Mouse (Mus musculus): ENCODE measurements around the gene E2f2.

E2f2 gene

DNA sequence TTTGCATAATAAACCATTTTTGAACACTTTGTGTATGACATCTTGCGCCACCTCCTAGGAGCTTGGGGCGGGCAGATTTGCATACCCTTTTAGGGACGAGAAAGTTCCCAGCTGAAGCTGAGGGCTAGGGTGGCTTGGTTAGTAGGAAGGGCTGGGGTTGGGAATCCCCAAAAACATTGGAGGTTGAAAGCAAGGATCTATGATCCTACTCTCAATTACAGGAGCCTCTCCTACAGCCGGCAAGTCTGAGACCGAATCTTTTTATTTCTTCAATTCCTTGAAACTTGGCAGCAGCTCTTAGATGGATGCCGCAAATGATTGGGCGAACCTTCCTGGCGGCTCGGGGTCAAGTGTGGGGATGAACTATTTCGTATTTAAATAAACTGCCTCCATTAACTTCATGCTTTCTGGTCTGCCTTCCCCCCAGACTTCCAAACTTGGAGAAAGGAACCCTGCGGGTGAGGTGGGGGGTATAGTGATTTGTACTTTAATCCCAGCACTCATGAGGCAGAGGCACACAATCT, 26.8 kb upstream of the E2f2 start:
- peak in 1 of 2 experiments; percentile 16 for DNase-seq

DNA sequence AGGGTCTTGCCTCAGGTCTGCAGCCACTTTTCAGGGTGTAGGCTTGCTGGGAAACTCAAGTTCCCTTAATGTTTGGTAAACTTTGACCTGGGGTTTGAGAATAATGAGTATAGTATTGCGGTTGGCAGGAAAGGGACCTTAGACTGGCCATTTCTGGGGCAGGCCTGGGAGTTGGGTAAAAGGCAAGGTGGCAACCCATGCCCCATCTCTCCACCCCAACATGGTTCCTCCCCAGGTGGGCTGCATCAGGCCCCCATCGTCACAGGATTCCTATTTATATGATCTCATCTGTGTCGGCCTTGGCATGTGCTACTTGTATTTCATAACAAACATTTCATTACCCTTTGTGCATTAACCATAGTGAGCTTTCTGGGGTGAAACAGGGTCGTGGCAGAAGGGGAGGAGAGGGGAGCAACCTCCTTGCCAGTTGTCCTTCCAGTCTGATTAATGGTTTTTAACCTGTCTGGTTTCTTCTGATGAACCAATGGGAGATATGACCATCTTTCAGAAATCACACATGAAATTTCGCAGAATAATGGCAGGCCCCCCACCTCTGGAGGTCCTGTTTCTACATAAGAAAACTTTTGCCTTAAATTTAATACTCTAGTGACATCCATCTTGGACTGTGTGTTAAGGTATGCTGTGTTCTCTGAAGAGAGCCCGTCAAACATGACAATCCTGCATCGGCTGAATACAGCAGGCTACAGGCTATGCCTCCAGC, 26.0 kb upstream of the E2f2 start:
- peak in 1 of 2 experiments; percentile 37 for DNase-seq

DNA sequence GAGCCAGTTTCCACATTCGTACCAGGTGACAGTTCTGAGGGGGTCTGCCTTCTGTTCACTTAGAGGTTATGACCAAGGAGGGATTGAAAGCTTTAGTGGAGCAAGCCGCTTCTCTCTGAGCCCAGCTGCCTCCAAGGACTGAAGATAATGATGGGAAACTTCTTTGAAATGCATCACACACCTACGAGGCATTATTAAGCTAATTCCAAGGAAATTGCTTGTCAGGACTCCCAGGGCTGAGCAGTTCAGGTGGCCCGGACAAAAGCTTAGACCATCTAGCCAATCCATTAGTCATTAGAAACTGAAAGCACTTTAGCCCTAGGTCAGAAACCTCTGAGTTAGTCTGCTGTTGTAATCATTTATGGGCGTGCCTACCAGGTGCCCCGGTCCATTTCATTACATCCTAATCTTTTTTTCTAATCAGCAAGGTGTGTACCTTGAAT, 25.5 kb upstream of the E2f2 start:
- peak; percentile 45 to 82 for DNase-seq

DNA sequence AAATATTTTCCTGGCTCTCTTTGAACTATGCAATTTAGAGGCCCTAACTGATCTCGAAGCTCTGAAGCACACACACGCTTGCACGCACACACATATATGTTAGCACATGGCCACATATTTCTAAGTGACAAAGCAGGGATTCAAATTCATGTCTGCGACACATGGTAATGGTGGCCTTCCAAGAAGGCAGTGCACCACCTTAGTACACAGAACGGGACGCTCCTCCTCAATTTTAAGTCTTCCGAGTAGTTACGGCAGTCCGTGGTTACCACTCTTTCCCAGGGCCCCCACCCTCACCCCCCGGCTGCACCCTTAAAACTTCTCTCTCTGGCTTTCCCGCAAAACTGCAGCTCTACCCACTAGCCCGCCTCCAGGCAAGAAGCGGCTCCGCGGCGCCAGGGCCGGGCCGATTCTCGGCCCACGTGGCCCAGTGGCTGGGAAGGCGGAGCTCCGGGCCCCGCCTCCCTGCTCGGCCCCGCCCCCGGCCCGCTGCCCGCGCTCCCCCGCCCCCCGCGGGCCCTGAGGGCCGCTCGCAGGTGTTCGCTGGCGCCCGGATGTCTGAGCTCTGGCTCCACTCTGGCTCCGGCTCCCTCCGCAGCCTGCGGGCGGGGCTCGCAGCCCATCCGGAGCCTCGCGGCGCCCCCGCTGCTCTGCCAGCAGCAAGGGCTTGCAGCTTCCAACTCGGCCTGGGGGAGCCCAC, 24.6 kb upstream of the E2f2 start:
- DNase-seq = peak; percentile 93 to 94

DNA sequence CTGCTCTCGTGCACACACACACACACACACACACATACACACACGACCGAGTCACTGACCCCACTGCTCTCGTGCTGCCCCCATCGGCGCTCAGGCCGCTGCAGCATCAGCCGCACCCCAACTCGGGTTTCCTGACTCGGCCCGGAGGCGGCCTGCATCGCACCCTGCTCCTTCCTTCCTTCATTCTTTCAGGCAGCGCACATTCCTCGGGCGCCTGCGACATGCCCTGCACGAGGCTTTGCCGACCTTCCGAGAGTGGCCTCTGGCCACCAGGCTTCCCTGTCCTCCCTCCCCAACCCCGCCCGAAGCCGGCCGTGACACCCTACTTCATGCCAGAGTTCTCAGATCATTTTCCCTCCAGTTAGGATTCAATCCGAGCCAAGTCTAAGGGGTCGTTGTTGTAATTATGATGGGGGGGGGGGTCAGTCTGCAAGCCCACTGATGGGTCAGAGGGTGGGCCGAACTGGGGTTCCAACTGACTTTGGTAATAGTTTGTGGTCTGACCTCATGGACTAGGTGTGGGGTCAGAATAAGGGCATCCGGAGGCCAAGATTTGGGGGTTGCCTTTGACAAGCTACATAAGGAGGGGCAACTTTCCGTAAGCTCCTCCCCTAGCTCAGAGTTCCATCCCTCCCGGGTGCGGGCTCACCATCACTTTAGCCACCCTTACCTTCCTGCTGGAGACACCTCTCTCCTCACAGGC, 23.7 kb upstream of the E2f2 start:
- peak; percentile 81 to 82 for DNase-seq

DNA sequence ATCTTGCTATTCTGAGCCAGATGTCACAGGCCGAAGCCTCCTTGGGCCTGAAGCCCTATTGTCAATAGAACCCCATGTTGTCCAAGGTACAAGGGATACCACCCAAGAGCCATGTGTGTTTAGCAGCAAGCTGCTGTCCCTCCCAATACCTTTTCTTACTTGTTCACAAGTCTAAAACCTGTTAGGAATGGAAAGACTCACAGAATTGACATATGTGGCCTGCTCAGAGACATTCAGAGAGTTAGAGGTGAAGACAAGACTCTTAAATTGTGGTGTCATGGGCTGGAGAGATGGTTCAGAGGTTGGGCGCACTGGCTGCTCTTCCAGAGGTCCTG, 23.2 kb upstream of the E2f2 start:
- DNase-seq = no peak

DNA sequence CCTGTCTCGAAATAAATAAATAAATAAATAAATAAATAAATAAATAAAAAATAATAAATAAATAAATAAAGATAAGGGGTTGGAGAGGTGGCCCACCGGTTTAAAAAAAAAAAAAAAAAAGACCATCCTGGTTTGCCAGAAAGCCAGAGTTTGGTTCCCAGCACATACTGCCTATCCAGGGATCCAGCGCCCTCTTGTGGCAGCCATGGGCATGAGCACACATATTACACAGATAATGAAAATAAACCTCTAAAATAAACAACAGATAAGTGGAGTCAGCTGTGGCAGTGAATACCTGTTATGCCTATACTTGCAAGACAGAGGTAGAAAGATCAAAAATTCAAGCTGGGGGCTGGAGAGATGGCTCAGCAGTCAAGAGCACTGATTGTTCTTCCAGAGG, 22.5 kb upstream of the E2f2 start:
- DNase-seq = peak; percentile 58 to 82

DNA sequence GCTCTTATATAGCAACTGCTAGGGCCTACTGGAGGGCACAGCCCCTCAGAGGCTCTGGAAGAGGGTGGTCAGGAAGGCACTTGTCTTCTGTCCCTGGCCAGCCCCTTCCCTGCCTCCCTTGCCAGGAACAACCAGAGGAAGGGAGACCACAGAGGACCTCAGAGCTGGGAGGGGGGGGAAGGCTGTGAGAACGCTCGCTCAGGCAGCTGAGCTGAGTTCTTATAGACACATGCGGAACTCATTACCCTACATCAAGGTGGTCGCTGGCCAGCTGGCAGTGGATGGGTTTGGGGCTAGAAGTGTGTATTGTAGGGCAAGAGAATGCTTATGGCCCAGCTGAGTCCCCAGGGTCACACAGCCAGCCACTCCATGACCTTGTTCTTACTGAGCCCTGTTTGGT, 21.6 kb upstream of the E2f2 start:
- DNase-seq = no peak

DNA sequence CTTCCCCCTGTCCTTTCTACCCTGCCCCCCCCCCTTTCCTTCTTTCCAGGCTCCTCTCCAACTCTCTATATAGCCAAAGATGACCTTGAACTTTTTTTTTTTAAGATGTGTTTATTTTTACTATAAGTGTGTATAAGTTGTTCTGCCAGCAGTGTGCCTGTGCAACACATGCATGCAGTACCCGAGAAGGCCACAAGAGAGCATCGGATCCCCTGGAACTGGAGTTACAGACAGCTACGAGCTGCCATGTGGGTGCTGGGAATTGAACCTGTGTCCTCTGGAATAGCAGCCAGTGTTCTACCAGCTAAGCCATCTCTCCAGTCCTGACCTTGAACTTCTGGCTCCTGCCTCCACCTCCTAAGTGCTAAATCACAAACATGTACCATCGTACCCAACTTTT, 19.4 kb upstream of the E2f2 start:
- DNase-seq = peak in 1 of 2 experiments; percentile 28

DNA sequence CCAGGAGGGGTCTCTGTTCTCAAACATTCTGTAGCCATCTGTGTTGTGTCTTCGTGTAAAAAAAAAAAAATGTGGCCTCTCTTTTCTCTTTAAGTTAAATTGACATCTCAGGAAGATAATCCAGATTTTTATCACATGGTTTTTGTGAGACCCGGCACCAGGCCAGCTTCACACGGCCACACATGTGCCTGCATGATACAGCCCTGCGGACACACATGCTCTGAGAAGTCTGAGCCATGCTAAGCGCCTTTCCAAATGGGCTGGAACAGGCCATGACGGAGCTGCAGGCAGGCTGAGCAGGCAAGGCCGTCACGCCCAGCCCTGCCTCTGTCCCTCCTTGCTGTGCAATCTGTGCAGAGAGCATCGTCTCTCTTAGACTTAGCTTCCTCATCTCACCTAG, 17.7 kb upstream of the E2f2 start:
- DNase-seq = no peak

DNA sequence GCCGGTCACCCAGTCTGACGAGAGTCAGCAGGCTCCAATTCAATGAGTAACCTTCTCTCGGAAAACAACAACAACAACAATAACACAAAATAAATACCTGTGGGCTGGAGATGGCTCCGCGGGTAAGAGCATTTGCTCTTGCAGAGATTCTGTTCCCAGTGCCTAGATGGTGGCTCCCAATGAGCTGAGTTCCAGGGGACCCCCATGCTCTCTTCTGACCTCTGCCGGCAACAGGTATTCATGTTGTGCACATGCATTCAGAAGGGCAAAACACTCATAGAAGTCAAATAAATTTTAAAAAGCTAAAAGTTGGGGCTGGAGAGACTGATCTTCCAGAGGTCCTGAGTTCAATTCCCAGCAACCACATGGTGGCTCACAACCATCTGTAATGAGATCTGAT, 13.7 kb upstream of the E2f2 start:
- peak in 1 of 2 experiments; percentile 47 for DNase-seq

DNA sequence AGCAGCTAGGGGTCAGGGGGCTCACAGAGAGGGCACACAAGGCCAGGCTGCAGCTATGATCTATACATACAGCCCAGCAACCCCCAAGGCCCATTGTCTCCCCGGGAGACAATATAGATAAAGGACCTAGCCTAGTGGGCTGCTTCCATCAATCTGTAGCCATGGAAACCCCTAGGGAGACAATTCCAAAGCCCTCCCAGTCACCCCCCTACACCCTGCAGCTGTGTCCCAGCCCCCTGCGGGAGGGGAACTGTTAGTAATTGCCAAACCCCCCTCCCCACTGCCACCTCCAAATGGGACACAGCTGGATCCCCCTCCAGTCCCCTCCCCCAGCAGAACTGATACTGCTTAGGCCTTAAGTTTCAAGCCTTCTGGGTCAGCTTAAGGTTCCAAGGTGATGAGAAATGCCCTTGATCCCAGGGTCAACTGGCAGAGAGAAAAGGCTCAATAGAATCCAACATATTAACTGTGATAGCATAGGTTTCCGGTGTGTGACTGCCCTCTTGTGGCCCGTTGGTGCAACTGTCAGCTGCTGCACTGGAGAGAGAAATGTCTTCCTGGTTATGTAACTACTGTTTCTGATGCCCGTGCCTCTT, 12.3 kb upstream of the E2f2 start:
- DNase-seq = peak; percentile 78 to 84

DNA sequence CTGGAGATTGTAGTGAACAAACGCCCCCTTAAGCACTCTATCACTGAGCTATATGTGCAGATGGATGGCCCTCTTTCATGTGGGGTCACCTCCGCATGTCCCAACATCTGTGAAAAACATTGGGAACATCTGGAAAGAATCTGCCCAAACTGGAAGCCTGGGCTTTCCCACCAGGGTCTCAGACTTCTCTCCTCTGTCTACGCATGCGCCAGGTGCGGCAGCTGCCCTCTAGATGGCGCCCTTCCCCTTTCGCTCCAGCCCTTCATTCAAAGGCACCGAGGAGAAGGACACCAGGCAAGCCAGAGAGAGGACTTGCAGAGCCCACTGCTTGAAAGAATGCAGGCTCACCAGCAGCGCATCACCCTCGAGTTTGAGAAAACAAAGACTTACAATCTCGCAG, 8.7 kb upstream of the E2f2 start:
- DNase-seq = peak; percentile 78 to 92

DNA sequence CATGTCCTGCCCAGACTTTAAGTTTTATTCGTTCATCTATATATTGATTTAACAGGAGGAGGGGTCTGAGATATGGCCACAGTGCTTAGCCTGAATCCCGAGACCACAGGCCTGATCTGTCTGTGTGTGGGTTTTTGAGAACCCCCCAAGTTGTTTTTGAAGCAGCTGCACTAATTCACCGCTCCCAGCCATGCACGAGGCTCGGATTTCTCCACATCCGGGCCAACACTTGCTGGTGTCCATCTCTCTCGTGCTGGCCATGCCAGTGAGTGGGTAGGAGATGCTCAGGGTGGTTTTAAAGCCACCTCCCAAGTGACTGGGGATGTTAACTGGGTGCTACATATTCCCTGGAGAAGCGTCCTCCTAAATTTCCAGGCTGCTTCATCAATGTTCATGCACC, 7.2 kb upstream of the E2f2 start:
- DNase-seq = no peak

DNA sequence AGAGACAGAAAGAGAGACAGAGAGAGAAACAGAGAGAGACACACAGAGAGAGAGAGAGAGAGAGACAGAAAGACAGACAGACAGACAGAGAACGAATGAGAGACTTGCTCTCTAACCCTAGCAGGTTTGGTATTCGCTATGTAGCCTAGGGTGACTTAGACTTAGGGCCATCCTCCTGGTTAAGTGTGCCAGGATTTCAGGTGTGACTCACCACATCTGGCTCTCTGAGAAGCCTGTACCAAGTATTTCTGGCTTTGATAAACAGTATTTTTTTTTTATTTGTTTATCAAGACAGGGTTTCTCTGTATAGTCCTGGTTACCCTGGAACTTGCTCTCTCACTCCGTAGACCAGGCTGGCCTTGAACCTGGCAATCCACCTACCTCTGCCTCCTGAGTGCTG, 4.5 kb upstream of the E2f2 start:
- no peak for DNase-seq

DNA sequence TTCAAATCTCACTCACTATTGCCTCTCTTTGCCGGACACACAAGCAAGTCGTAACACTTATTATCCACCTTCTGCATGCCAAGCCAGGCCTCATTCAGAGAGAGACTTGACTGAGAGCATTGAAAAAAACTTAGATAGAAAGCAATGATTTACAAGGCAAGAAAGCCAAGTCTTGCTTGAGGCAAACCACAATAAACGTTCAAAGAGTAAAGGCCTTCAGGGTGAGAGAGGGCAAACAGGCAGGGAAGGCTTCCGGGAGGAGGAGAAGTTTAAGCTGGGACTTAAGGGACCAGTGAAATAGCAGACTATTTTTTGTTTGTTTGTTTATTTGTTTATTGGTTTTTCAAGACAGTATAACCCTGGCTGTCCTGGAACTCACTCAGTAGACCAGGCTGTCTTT, 1.8 kb upstream of the E2f2 start:
- DNase-seq = peak in 1 of 2 experiments; percentile 23

DNA sequence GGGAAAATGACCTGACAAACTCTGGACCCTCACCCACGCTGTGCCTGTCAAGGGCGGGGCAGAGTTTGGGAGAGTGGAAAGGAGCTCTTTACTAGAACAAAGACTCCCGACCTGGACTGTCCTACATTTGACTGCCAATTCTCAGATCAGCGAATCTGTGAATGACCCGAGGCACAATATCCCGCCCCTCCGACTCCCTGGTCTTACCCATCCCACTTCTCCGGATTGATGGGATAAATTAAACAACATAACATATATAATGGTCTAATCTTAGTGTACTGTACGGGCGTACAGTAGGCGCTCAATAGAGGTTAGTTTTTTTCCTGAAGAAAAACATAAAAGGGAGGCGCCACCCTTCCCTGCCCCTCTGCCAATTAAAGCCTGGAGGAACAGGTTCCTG, 739 bp upstream of the E2f2 start:
- DNase-seq = no peak

DNA sequence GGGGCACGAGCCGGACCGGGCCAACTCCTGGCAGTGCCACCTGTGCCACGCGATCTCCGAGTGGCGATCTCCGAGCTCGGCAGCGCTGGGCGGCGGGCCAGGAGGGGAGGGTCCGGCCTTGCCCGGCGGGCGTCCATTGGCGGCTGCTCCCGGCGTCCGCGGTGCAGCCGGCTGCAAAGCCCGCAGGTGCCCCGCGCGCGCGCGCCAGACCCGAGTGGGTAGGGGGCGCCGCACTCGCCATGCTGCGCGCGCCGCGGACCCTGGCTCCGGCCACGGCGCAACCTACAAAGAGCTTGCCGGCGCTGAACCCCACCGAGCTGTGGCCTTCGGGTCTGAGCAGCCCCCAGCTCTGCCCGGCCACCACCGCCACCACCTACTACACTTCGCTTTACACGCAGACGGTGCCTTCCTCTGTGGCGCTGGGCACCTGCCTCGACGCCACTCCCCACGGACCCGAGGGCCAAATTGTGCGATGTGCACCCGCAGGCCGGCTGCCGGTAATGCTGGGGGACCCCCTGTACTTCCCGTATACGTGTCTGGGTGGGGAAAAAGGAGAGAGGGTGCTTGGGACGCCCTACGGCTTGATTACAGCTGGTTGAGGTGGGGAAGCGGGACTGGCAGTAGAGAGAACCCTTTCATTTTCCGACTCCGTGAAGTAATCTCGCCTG, 482 bp downstream of the E2f2 start:
- peak; percentile 65 to 92 for DNase-seq

DNA sequence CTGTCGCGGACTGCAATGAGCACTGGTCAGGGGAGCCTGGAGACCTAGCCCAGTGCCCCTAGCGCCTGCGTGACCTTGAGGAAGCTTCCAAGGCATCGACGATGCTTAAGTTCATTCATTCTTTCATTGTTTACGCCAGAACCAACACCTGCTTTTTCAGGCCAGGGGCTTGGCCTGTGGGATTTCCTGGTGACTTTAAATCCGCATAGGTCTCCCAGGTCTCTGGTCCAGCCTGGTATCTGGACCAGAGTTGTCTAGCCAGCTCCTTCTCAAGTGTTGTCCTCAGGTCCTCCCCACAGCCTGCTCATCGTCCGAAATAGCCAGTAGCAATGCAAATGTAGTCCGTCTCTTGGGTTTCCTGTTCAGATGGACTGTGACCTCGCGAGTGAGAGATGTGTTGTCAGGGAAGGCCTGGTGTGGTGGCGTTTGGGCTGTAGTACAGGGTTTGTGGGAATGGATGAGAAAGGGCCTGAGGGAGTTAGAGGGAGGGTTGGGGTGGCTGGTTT, 1.1 kb downstream of the E2f2 start:
- DNase-seq = peak in 1 of 2 experiments; percentile 43

DNA sequence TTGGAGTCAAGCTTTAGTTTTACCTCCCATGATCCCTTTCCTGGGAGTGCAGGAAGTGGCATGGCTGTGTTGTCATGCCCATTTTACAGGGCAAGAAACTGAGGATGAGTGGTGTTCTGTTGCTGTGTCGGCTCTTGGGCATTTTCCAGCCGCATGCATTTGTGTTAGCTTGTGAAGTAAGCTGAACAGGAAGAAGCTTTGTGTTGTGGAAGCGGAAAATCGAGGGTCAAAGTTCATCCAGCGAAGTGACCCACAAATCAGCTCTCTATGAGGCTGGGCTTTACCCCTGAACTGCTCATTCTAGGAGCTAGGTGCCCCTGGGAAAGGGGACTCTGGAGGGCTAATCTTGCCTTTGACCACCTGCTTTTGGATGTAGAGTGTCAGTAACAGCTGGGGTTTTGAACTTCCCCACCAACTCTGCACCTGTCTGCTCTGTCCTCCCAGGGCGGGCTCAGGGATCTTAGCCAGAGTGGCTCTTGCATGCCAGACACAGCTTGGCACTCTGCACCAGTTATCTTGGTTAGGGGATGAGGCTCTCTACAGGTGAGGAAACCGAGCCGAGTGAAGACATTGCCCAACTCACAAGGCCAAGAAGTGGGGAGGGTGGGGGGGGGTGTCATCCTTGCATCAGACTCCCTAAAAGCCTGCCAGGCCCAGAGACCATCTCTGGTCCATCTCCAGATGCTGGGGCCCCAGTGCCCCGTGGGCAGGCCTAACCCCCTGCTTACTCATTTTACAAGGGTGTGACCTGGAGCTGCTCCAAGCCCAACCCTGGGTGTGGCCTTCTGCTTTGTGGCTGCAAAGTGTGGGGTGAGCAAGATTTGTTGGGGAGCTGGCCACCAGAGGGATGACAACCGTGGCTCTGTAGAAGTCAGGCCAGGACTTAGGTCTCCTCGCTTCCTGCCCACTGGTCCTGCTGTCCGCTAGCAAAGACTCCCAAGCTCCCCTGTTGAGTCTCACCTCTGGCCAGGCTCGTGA, 2.3 kb downstream of the E2f2 start:
- DNase-seq = peak in 1 of 2 experiments; percentile 40

DNA sequence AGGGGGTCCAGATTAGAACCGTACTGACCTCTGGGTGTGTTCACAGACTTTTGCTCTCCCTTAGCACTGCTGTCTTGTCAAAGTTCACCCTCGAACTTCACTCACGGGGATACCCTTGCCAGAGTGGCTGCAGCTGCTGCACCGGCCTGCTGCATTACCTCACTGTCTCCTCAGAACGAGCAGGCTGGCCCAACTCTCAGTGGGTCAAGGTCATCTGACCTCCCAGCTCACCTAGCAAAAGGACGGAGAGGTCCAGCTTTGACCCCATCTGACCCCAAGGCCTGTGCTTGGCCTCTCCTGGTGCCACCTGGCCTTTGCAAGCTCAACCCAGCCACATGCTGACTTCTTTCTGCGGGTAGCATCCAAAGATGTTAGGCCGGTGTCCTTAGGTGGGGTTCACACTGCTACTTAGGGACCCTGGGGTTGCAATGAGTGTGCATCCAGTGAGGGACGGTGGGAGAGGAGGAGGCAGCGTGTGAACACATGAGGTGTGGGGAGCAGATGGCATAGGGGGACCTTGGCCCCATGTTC, 3.9 kb downstream of the E2f2 start:
- no peak for DNase-seq
